Mouse (Mus musculus) c-Kit-positive CD71-positive TER-119-positive erythroid progenitor cells, embryonic 14.5 days (primary cell): ENCODE measurements around the gene Gm7145.
"Not testable (repeated sequence)": the region's sequence is repeated elsewhere in the genome, so short reads cannot be mapped to it uniquely, and the experiment has no call there.

Source experiments
- DNase-seq: peaks from one replicate; pipeline ENCODE4 v3.0.0-alpha.2; 2013; ENCODE audit warnings: low spot score

Gene Gm7145

GRCm38 (mm10) chr1:117965639-117966038, at the start of gene Gm7145:
TSS of gene Gm7145 (plus strand) at chr1:117965939.
- no peak for DNase-seq

GRCm38 (mm10) chr1:117927715-117928114, 38.0 kb upstream of the Gm7145 start, which contains the start of gene Gm28168:
TSS of gene Gm28168 (plus strand) at chr1:117928015.
- DNase-seq: not testable (repeated sequence)

- not testable (repeated sequence) for DNase-seq
Measured at GRCm38 (mm10) chr1:118003876-118004275, 38.1 kb downstream of the Gm7145 start.

- not testable (repeated sequence) for DNase-seq
Measured at GRCm38 (mm10) chr1:118012736-118013135, 47.0 kb downstream of the Gm7145 start.
